Mouse (Mus musculus): ENCODE results near the gene Asb8. TPM values are rescaled to one million over a fixed set of nuclear protein-coding genes. Genes with fewer than 3 reads are reported as not detected.

Asb8 gene
- 10 to 100 TPM; 38.4 to 41.8 TPM for polyA plus RNA-seq (2017; shearing (Covaris generic))

DNA sequence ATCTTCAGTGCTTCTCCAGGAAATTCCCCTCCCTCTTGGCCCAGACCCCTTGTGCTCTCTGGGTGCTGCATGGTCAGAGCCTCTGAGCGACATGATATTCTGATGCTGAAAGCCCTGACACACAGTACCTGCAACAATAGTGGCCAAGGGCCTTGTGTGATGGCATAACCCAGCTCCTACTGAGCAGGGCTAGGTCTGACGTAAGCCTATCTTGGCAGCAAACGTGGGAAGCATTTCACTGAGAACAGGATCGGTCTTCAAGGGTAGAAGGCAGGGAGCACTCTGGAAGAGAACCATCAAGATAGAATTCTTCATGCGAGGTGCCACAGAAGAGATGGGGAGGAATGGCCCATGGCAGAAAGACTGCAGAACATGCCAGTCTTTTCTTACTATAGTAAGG lies at the start of gene Asb8:
Gene Asb8, minus strand, starts transcription at position 101 of the 400 bp plus-strand sequence.

DNA sequence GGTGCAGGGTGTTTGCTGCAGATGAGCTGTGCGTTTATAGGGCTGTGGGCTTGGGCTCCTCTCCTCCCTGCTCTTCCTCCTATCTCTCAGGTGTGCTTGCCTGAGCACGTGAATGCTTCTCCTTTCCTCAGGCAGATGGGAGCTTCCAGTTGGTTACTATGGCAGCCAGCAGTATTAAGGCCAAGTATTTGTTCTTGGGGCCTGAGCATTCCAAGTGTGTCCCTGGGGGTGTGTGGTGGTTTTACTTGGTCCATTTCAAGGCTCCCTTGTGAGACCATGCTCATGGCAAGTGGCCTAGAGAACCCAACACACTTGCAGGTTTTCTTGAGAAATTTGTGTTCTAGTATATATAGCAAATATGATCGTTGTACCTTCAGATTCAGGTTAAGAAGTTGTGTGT lies 30.0 kb upstream of the Asb8 start, which contains the start of gene Olfr288:
Gene Olfr288, minus strand, starts transcription at position 101 of the 400 bp plus-strand sequence.

DNA sequence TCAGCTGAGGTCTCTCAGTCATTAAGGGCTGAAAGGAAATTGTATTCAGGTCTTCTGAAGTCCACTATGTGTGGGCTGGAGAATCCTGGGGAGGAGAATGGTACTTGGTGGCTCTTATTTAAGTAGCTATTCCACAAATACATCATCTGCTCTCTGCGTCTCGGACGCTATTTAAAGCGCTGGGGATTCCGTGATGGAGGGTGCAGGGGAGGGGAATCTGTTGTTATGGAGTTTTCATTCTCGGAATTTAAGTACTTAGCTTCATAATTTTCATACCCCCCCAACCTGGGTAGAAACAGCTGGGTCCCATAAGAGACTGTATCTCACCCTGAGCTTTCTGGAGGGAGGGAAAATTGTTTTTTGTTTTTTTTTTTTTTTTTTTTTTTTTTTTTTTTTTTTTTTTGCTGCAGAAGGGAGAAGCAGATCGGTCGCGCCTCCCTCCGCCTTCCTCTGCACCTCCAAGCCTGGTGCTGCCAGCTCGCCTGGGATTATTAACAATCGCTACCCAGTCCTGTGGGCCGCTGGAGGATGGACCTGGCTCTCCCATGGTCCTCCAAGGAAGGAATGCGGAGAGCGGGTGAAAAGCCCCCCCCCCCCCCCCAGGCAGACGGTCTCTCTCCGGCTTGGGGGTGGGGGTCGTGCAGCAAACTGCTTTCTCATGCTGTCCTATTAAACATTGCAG lies 1.7 kb upstream of the Asb8 start, which contains the start of gene Ccdc184:
Gene Ccdc184, plus strand, starts transcription at position 196 of the 682 bp plus-strand sequence.

DNA sequence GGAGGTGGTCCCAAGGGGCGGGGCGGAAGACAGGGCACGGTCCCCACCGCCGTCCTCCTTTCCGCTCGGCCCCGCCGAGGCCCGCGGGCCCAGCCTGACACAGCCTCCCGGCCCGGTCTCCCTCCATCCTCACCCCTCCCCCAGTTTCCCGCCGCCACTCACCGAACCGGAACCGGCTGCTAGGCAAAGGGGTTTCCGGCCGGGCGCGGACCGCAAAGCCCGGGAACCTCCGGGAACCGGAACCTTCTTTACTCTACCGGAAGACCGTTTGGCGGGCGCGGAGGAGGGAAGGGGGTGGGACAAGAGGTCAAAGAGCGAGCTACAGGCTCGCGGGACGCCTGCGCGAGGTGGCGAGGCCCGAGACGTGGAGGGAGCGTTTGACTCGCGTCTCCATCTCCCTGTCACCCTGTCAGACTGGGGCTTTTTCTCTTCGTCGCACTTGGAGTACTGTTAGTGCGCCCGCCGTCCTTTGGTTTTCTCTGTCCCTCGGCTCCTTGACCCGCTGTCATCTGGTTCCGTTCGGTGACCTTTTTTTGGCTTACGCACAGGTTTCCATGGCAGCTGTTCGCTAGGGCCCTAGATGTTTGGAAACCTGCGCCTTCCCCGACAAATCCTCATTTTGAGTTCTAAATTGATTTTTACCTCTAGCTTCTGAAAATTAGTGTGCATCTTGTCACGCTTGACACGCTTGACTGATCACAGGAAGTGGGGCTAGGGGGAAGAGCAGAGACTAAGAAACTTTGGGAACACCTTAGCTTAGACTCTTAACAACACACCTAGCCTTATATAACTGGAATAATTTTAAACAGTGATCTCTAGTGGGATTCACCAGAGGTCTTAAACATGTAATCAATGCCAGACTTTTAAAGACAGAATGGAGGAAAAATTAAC lies 72.1 kb downstream of the Asb8 start, which contains the start of gene Senp1:
Gene Senp1, minus strand, starts transcription at position 624 of the 891 bp plus-strand sequence.

DNA sequence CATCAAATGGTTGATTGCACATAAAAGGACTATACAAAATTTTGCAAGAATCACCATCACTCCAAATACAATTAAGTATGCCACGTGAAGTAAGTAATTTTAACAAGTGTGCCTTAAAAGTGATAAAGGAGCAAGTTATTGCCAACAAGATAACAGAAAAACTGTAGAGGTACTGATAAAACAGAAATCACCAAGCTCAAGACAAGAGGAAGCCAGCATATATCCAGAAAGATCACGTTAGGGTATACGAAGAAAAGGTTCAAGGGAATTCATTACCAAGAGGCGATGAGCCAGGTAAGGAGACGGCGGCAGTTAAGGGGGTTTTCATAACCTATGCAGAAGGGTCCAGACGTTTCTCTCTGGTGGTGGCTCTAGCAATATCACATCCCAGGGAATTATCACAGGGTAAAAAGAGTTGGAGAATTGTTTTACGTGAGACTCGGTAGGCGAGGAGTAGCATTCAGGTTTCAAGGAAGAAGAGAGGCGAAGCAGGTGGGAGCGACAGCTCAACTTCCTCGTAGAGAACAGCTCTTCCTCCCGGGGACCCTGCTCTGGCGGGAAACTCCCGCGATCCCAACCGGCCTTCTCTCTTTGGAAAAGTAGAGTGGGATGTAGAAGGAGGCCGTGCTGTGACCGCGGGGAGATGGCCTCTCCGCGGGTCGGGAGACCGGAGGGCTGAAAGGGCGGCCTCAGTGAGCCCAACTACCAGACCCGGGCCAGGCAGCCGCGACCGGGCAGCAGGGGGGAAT lies 72.9 kb downstream of the Asb8 start, which contains the start of gene Pfkm:
Gene Pfkm, plus strand, starts transcription at position 218 of the 749 bp plus-strand sequence.

Other genes with a start within 250 kb of the Asb8 start
- gene Tmem106c, start 201.4 kb downstream of the Asb8 start, polyA plus RNA-seq (2017; shearing (Covaris generic)): 10 to 100 TPM; 13.1 to 20.8 TPM
- gene Col2a1, start 160.9 kb downstream of the Asb8 start, polyA plus RNA-seq (2017; shearing (Covaris generic)): under 1 TPM in 1 of 2 experiments, not detected in 1; 0.11 TPM
- gene Pfkm, start 73.0 kb downstream of the Asb8 start, polyA plus RNA-seq (2017; shearing (Covaris generic)): 10 to 100 TPM in 1 of 2 experiments, 1 to 10 TPM in 1; 9.0 to 13.0 TPM
- 10 to 100 TPM; 42.2 to 54.6 TPM for gene Senp1, start 71.9 kb downstream of the Asb8 start, polyA plus RNA-seq (2017; shearing (Covaris generic))
- under 1 TPM; 0.07 to 0.57 TPM for gene Ccdc184, start 1.5 kb upstream of the Asb8 start, polyA plus RNA-seq (2017; shearing (Covaris generic))
- gene Olfr288, start 29.9 kb upstream of the Asb8 start, polyA plus RNA-seq (2017; shearing (Covaris generic)): not detected
- gene Gm44579, start 55.4 kb upstream of the Asb8 start, polyA plus RNA-seq (2017; shearing (Covaris generic)): under 1 TPM in 1 of 2 experiments, not detected in 1; 0.16 TPM
- not detected for gene Olfr287, start 55.4 kb upstream of the Asb8 start, polyA plus RNA-seq (2017; shearing (Covaris generic))
- under 1 TPM in 1 of 2 experiments, not detected in 1; 0.33 TPM for gene Olfr286, start 68.8 kb upstream of the Asb8 start, polyA plus RNA-seq (2017; shearing (Covaris generic))
- gene H1fnt, start 91.7 kb upstream of the Asb8 start, polyA plus RNA-seq (2017; shearing (Covaris generic)): under 1 TPM in 1 of 2 experiments, not detected in 1; 0.14 TPM
- gene Zfp641, start 130.5 kb upstream of the Asb8 start, polyA plus RNA-seq (2017; shearing (Covaris generic)): under 1 TPM in 1 of 2 experiments, not detected in 1; 0.39 TPM
- not detected for gene Olfr285, start 151.7 kb upstream of the Asb8 start, polyA plus RNA-seq (2017; shearing (Covaris generic))
- gene Olfr284, start 175.4 kb upstream of the Asb8 start, polyA plus RNA-seq (2017; shearing (Covaris generic)): under 1 TPM in 1 of 2 experiments, not detected in 1; 0.29 TPM
- not detected for gene Olfr283, start 215.3 kb upstream of the Asb8 start, polyA plus RNA-seq (2017; shearing (Covaris generic))